Mouse (Mus musculus): ENCODE measurements at regions not wholly inside any gene's neighbourhood (a gene's known extent, or its start where the extent isn't known, plus 50 kb on each side); places are given as distances from the start of the nearest gene placed in this dataset.
"Not testable (repeated sequence)": the region's sequence is repeated elsewhere in the genome, so short reads cannot be mapped to it uniquely, and the experiment has no call there.

- DNase-seq (ENCODE audit: low spot score in 2 of 2), result peak in 1 of 2 experiments; percentile 6
Measured at GRCm38 (mm10) chr17:84844950-84845349, 54.4 kb upstream of the Lrpprc start.

GRCm38 (mm10) chr17:84846141-84846540, 55.6 kb upstream of the Lrpprc start:
- DNase-seq (ENCODE audit: low spot score in 2 of 2), result no peak

DNA sequence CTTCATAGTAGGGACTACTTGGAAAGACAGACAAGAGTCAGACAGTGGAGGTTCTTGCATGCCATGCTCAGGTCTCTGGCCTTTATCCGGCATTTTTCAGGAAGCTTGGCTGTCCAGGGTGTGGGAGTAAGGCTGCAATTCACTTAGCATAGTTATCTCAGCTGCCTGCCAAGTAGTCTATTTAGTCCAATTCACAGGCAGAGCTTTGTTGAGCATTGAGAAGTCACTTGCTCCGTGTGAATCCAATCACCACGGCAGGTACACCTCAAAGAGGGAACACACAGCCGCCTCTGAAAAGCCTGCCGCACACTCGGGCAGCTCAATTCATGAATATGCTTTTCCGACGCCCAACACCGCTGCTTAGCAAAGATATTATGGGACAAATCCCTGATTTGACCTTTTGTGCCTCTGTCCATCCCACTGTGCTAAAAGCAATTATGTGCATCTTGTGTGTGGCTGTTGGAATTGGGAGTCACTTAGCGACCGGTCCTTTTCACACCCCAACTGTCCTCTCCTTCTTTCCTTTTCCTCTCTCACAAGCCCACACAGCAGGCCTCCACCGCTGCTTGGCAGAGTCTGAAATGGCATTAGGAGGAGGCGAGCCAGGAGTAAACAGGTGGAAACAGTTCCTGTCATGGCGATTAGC, 57.9 kb upstream of the Lrpprc start:
- DNase-seq (ENCODE audit: low spot score in 2 of 2), result no peak

DNA sequence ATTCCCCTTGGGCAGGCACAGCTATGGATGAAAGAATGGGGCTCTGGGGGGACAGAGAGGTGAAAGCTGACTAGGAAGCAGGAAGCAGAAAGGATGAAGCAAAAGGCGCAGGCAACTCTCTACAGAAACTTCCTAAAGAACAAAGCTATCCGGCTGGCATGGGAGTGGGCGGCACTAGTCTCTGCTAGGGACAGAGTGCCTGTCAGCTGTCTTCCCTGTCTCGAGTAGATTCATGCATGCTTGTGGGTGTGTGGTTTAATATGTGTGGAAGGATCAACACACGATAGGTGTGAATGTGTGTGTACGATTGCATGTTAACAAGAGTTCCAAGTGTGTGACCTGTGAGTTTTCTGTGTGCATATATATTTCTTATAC, 58.4 kb upstream of the Lrpprc start:
- no peak for DNase-seq (ENCODE audit: low spot score in 2 of 2)

DNA sequence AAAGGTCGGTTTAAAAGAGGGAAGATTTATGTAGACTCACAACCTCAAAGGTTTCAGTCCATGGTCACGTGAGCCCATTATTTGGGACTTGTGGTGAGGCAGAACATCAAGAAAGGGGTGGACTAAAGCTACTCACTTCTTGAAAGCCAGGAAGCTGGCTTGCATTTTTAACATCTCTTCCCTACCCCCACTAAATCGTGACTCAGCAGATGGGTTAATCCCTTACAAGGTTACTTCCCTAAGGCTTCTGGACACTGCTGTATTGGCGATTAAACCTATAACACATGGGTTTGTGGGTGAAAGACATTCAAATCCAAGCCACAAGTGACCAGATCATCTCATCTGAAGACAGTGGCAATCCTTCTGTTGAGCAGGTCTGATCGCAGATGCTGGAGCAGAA, 59.9 kb upstream of the Lrpprc start:
- no peak for DNase-seq (ENCODE audit: low spot score in 2 of 2)

DNA sequence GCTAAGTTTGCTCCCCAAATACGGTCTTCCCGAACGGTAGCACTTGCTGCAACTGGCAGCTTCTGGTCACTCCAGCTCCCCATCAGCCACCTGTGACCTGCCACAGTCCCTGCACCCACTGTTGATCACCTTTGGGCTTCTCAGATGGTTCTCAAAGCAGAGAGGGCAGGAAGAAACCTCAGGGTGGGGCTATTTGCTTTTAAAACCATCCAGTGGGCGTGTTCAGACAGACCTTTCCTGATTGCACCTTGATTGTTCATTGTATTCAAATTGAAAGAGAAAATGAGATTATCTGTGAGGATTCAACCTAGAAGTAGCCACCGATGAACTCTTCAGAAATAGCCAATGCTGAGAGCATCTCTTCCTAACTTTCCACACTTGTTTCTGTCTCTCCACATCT, 60.3 kb upstream of the Lrpprc start:
- DNase-seq (ENCODE audit: low spot score in 2 of 2), result no peak

DNA sequence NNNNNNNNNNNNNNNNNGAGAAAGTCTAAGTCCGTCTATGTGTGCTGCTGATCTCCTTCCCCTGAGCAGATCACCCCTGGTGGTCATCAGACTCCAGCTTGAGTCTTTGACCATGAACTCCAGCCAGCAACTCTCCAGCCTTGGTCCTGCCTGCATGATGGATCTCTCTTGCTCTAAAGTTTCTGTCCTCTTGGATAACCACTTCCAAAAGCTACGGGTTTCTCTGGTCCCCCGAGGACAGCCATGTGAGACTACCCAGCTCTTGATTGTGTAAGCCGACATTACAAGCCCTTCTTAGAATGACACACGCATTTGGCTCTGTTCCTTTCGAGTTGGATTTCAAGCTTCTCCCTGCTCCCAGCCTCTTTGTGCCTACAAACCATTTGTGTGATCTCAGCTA, 66.4 kb upstream of the Lrpprc start:
- DNase-seq (ENCODE audit: low spot score in 2 of 2), result no peak

DNA sequence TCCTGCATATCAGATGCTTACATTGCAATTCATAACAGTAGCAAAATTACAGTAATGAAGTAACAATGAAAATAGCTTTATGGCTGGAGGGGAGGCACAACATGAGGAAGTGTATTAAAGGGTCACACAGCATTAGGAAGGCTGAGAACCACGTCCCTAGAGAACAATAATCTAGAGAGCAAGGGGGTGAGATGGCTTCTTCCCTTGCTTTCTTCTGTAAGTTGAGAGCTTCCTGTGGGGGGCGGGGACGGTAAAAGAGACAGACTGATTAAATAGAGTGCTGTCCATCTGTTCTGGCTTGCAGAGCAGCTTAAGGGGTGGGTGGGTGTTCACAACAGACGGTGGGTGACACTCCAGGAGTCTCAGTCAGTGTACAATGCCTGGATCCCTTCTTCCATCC, 68.2 kb upstream of the Lrpprc start:
- no peak for DNase-seq (ENCODE audit: low spot score in 2 of 2)

- DNase-seq (ENCODE audit: low spot score in 2 of 2), result no peak
Measured at GRCm38 (mm10) chr17:84859916-84860315, 69.3 kb upstream of the Lrpprc start.

DNA sequence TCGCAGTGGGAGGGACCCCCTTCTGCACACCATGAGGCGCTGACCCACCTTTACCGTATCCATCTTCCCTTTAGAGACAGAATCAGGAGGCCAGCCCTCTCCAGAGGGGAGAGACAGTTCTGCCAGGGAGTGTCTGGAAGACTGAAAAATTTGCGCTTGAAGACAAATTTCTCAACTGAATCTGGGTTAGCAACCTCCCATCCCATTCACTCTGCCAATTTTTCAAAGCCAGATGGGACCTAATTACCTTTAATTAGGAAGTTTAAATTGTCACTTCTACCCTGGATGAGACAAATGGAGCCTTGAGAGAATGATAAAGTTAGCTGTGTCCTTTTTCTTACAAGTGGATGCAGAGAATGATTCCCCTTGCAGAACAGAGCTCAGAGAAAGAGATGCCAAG, 70.2 kb upstream of the Lrpprc start:
- no peak for DNase-seq (ENCODE audit: low spot score in 2 of 2)

GRCm38 (mm10) chr17:84864231-84864630, 73.6 kb upstream of the Lrpprc start:
- DNase-seq (ENCODE audit: low spot score in 2 of 2), result not testable (repeated sequence)

DNA sequence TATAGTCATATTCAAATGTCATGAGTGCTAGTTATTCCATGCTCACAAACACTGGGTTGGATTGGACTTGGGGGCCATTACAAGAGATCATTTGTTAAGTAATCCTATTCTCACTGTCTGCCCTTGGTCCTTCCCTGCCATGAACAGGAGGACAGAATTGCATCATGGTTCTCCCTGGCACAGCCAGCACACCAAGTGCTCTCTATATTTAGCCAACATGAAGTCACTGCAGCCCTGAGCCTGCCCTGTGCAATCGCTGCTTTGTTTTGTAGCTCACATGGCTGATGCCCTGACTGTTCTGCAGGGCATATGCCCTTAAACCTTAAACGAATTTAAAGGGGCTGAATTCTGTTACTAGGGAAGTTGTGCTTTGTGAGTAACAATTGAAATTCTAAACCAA, 74.6 kb upstream of the Lrpprc start:
- DNase-seq (ENCODE audit: low spot score in 2 of 2), result no peak

DNA sequence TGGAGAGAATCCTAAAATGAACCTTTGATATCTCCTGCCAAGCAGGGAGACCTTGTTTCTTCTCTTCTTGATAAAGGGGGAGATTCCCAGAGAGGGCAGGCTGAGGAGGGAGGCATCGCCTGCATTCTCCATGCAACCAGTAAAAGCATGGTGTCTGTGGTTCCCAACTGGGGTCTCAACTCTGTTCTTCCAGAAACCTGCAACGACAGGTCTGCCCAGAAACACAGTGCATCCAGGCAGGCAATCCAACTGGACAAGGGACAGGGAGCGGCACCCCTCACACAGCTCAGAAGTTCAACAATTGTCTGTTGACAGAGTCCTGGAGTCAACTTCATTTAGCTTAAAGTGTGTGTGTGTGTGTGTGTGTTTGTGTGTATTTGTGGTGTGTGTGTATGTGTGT, 75.0 kb upstream of the Lrpprc start:
- no peak for DNase-seq (ENCODE audit: low spot score in 2 of 2)

GRCm38 (mm10) chr17:84869074-84869722, 78.6 kb upstream of the Lrpprc start:
- DNase-seq (ENCODE audit: low spot score in 2 of 2), result no peak

DNA sequence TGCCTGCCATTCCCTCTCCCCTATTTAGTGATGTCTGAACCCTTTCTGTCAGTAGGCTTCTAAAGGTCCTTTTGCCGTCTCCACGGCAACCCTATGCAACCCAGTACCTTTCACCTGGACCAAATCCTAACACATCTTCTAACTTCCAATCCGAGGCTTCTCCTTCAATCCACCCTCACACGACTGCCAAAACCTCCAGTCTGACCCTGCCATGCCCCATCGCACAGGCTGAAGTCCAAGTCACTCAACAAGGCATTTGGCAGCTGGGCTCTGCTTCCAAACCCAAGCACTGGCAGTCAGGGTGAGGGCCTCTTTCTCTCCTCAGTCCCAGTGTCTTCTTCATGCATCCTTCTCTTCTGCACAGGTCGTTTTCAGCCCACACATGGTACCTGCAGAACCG, 83.0 kb upstream of the Lrpprc start:
- DNase-seq (ENCODE audit: low spot score in 2 of 2), result no peak

- DNase-seq (ENCODE audit: low spot score in 2 of 2), result no peak
Measured at GRCm38 (mm10) chr17:84874494-84874893, 82.0 kb upstream of the Ppm1b start.

- no peak for DNase-seq (ENCODE audit: low spot score in 2 of 2)
Measured at GRCm38 (mm10) chr17:84875031-84875430, 81.5 kb upstream of the Ppm1b start.

- DNase-seq (ENCODE audit: low spot score in 2 of 2), result no peak
Measured at GRCm38 (mm10) chr17:84876037-84876436, 80.5 kb upstream of the Ppm1b start.

- DNase-seq (ENCODE audit: low spot score in 2 of 2), result no peak
Measured at GRCm38 (mm10) chr17:84877176-84877863, 79.2 kb upstream of the Ppm1b start.

- peak; percentile 48 to 73 for DNase-seq (ENCODE audit: low spot score in 2 of 2)
Measured at GRCm38 (mm10) chr17:84877864-84878224, 78.7 kb upstream of the Ppm1b start.

DNA sequence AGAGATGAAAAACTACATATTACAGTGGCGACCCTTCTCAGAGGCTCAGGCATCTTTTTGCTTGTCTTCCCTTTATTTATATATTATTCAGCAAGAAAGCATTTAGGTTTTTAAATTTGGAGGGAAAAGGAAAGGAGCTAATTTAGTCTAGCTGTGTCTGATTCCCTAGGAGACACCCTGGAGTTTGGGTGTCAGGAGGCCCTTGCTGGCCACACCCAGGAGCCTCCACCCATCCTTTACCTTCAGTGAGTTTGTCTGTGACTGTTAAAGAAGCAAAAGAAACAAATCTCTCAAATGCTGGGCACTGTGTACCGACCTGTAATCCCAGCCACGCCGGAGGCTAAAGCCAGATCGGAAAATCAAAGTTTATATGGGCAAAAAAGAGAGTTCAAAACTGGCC, 78.2 kb upstream of the Ppm1b start:
- DNase-seq (ENCODE audit: low spot score in 2 of 2), result no peak

DNA sequence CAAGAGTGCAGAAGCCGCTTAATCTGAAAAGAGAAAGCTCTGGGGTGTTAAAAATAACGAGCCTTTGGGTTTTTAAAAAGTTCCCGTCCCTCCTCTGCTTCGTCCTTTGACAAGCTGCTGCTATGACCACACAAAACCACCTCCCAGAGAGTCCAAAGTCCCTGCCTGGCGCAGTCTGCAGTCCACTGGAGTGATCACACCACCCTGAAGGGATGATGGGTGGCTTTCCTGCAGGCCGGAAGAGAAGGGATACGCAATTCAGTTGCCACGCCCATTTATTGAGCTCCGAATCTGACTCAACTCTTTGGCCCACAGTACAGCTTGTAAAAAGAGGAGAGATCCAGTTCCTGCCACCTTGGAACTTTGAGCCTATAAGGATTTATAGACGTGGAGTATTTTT, 77.4 kb upstream of the Ppm1b start:
- DNase-seq (ENCODE audit: low spot score in 2 of 2), result no peak

- no peak for DNase-seq (ENCODE audit: low spot score in 2 of 2)
Measured at GRCm38 (mm10) chr17:84880946-84881345, 75.6 kb upstream of the Ppm1b start.

Data from spleen, postnatal 14 days (tissue).